Mouse (Mus musculus) hindbrain, postnatal 0 days (tissue): ENCODE measurements around the gene Arx. TPM values are rescaled to one million over a fixed set of nuclear protein-coding genes. Genes with fewer than 3 reads are reported as not detected.

Experiments used
- ATAC-seq: fragments of 200-750 bp; cut with Nextera tagmentation; 2 replicates; pipeline ENCODE4 v1.8.0; 2017; ENCODE audit warnings: mild to moderate bottlenecking, moderate TSS enrichment, moderate library complexity
- DNase-seq: peaks from one replicate; pipeline ENCODE4 v3.0.0-alpha.2; 2015; ENCODE audit warnings: low spot score
- H3K27ac ChIP-seq: fragments of 300-500 bp; sonication (generic); 2 replicates; pipeline ENCODE4 v1.5.1; 2014; ENCODE audit warnings: mild to moderate bottlenecking
- H3K27me3 ChIP-seq: fragments of 300-500 bp; sonication (generic); 2 replicates; pipeline ENCODE4 v1.6.1; 2014; ENCODE audit warnings: low read length, mixed read lengths; ENCODE audit not compliant: insufficient read depth
- H3K36me3 ChIP-seq: fragments of 300-500 bp; sonication (generic); 2 replicates; pipeline ENCODE4 v1.6.1; 2014; ENCODE audit warnings: low read length, mixed read lengths; ENCODE audit not compliant: insufficient read depth
- H3K4me1 ChIP-seq: fragments of 300-500 bp; sonication (generic); 2 replicates; pipeline ENCODE4 v1.6.1; 2014; ENCODE audit warnings: antibody characterized with exemption, low read length, mixed read lengths; ENCODE audit not compliant: insufficient read depth
- H3K4me2 ChIP-seq: fragments of 300-500 bp; sonication (generic); 2 replicates; pipeline ENCODE4 v1.6.1; 2014; ENCODE audit warnings: low read depth, mild to moderate bottlenecking, low read length, moderate library complexity, mixed read lengths
- H3K4me3 ChIP-seq: fragments of 300-500 bp; sonication (generic); 2 replicates; pipeline ENCODE4 v1.5.1; 2014; ENCODE audit warnings: low read length
- H3K9ac ChIP-seq: fragments of 300-500 bp; sonication (generic); replicated peaks from 2 replicates; pipeline ENCODE4 v1.6.1; 2014; ENCODE audit warnings: mild to moderate bottlenecking, low read length, moderate library complexity, mixed read lengths
- H3K9me3 ChIP-seq: fragments of 300-500 bp; sonication (generic); 2 replicates; pipeline ENCODE4 v1.6.1; 2016; ENCODE audit warnings: low read length, mixed read lengths
- CTCF ChIP-seq: IDR thresholded peaks from 2 replicates; pipeline ENCODE4 v1.5.1; 2016; ENCODE audit warnings: antibody characterized with exemption, control low read depth, low read depth
- WGBS: fragments of 180-500 bp; shearing (Covaris S2); extraction: QIAGEN DNeasy Blood & Tissue Kit; methylation state at CpG from one replicate; pipeline ENCODE4 v1.1.7; 2014; 5-methylcytosine and 5-hydroxymethylcytosine counted together
- polyA plus RNA-seq: library from polyadenylated mRNA; unstranded; fragments of >200 nt; fragmentation: Nextera tagmentation; extraction: Ambion mirVana; gene quantifications from 2 replicates; pipeline ENCODE4 v1.2.1, GENCODE M21; 2015
- total RNA-seq: library from RNA; depleted of rRNA; stranded (reverse); fragments of >200 nt; gene quantifications from 2 replicates; pipeline ENCODE4 v1.2.3, GENCODE M21; 2014

Arx gene
- total and polyA plus RNA-seq, 2 experiments from 2014 or later, result 0.45 to 1.3 TPM

GRCm38 (mm10) chrX:93297001-93297441 is 10.8 kb downstream of the Arx start:
- Histone ChIP-seq H3K27me3 (peaks cover 49% of the 10 kb centered on the region), H3K36me3 (no peaks in the 10 kb centered on the region), H3K4me2 (peak overlapping the region; percentile 38), H3K4me3 (peak overlapping the region; percentile 25), H3K9me3 (no peaks in the 10 kb centered on the region), H3K9ac (no peak overlapping the region), H3K27ac (no peak overlapping the region), H3K4me1 (no peaks in the 10 kb centered on the region)
- DNase-seq (no peak), ATAC-seq (0 out of 2 replicates have a peak, but pooled peaks have one; percentile 36)
- TF ChIP-seq CTCF, result no peak
- 17% methylated on average over 40 of the region's 40 CpGs for WGBS

GRCm38 (mm10) chrX:93299046-93299626 is 12.9 kb downstream of the Arx start:
- no peaks in the 10 kb centered on the region for H3K9me3 ChIP-seq
- no peaks in the 10 kb centered on the region for H3K4me1 ChIP-seq
- no peak overlapping the region for H3K9ac ChIP-seq
- H3K36me3 ChIP-seq, result no peaks in the 10 kb centered on the region
- peaks cover 46% of the 10 kb centered on the region for H3K27me3 ChIP-seq
- peak overlapping the region; percentile 23 for H3K4me3 ChIP-seq
- DNase-seq (no peak), ATAC-seq (0 out of 2 replicates have a peak, but pooled peaks have one; percentile 57)
- no peak overlapping the region for H3K27ac ChIP-seq
- H3K4me2 ChIP-seq, result peak overlapping the region; percentile 38
- no peak for TF ChIP-seq CTCF
- WGBS, result 20% methylated on average over 41 of the region's 43 CpGs

- no peak overlapping the region for H3K9ac ChIP-seq
- no peaks in the 10 kb centered on the region for H3K4me1 ChIP-seq
- no peaks in the 10 kb centered on the region for H3K9me3 ChIP-seq
- no peaks in the 10 kb centered on the region for H3K36me3 ChIP-seq
- peaks cover 40% of the 10 kb centered on the region for H3K27me3 ChIP-seq
- WGBS, result 22% methylated on average over 6 of the region's 6 CpGs
- TF ChIP-seq CTCF, result no peak
- no peak overlapping the region for H3K4me2 ChIP-seq
- no peak for DNase-seq
- H3K4me3 ChIP-seq, result no peak overlapping the region
- H3K27ac ChIP-seq, result no peak overlapping the region
- ATAC-seq, result no peak
Observed at GRCm38 (mm10) chrX:93299771-93300170, 13.5 kb downstream of the Arx start.

GRCm38 (mm10) chrX:93300183-93300815 is 14.1 kb downstream of the Arx start:
- 28% methylated on average over 10 of the region's 10 CpGs for WGBS

GRCm38 (mm10) chrX:93301798-93302197 is 15.6 kb downstream of the Arx start:
- 24% methylated on average over 7 of the region's 7 CpGs for WGBS
- Histone ChIP-seq H3K4me3 (no peak overlapping the region), H3K4me2 (no peak overlapping the region), H3K9me3 (no peaks in the 10 kb centered on the region), H3K4me1 (no peaks in the 10 kb centered on the region), H3K9ac (no peak overlapping the region), H3K27me3 (peaks cover 25% of the 10 kb centered on the region), H3K27ac (no peak overlapping the region), H3K36me3 (no peaks in the 10 kb centered on the region)
- DNase-seq (no peak), ATAC-seq (no peak)
- TF ChIP-seq CTCF, result no peak

More at GRCm38 (mm10) chrX:93300183-93300815, 14.1 kb downstream of the Arx start:
- Histone ChIP-seq H3K4me3 (no peak overlapping the region), H3K4me2 (no peak overlapping the region), H3K4me1 (no peaks in the 10 kb centered on the region), H3K9me3 (no peaks in the 10 kb centered on the region), H3K27me3 (peaks cover 35% of the 10 kb centered on the region), H3K27ac (no peak overlapping the region), H3K9ac (no peak overlapping the region), H3K36me3 (no peaks in the 10 kb centered on the region)
- TF ChIP-seq CTCF, result no peak
- DNase-seq, result no peak
- ATAC-seq, result no peak

GRCm38 (mm10) chrX:93305780-93306179 is 19.5 kb downstream of the Arx start:
- WGBS, result 91% methylated on average over 7 of the region's 7 CpGs
- Histone ChIP-seq H3K9me3 (no peaks in the 10 kb centered on the region), H3K36me3 (no peaks in the 10 kb centered on the region), H3K4me2 (no peak overlapping the region), H3K27ac (no peak overlapping the region), H3K27me3 (peaks cover 10% of the 10 kb centered on the region; the same call in 1 of the 2 replicates), H3K9ac (no peak overlapping the region), H3K4me1 (no peaks in the 10 kb centered on the region), H3K4me3 (no peak overlapping the region)
- DNase-seq (no peak), ATAC-seq (no peak)
- no peak for TF ChIP-seq CTCF

GRCm38 (mm10) chrX:93317577-93317976 is 31.3 kb downstream of the Arx start:
- Histone ChIP-seq H3K4me1 (no peaks in the 10 kb centered on the region), H3K9me3 (no peaks in the 10 kb centered on the region), H3K36me3 (no peaks in the 10 kb centered on the region), H3K9ac (no peak overlapping the region), H3K27ac (no peak overlapping the region), H3K27me3 (no peaks in the 10 kb centered on the region), H3K4me3 (no peak overlapping the region), H3K4me2 (no peak overlapping the region)
- no peak for DNase-seq
- no peak for ATAC-seq
- WGBS, result 48% methylated on average over 4 of the region's 4 CpGs
- TF ChIP-seq CTCF, result no peak
